Mouse (Mus musculus) thymus, adult 18-20 months (tissue): ENCODE data around the gene Bcar3.

Experiments used
- DNase-seq, 2 experiments: peaks; one replicate each; pipeline ENCODE4 v3.0.0; 2022; ENCODE audit warnings: mixed read lengths in 2 of 2

Gene Bcar3

DNA sequence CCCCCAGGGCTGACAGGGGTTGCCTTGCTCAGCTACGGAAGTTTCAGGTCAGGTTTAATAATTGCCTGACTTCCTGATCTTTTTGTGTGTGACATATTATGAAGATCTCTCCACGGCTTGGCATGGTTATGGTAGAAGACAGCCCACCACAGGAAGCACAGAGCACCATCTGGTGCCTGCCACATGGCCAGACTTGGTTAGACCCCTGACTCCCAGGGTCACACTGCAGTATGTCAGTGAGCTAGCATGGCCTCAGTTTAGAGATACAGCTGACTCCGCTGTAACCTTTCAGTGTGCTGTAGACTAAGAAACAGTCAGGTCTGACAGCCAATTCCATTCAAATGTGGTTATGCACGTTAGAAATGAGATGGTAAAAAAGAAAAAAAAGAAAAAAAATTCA, 223.8 kb downstream of the Bcar3 start:
- DNase-seq = no peak

- DNase-seq = no peak
Measured at GRCm38 (mm10) chr3:122518231-122518736, 224.3 kb downstream of the Bcar3 start.

DNA sequence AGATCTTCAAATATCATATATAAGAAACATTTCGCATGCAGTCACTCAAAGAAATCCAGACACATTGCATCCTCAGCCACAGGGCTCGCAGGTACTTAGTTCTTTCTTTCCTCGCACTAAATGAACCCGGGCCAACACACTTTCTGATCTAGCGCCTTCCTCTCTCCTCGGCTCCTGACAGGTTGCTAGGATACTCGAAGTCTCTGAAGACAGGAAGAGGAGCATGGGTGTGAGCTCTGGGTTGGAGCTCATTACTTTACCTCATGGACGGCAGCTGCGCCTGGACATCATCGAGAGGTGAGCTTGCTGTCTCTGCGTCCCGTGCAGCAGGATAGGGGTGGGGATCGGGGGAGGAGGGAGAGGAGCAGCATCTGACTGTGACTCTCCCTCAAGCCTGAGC, 225.1 kb downstream of the Bcar3 start:
- no peak for DNase-seq

- DNase-seq = no peak
Measured at GRCm38 (mm10) chr3:122520365-122520764, 226.4 kb downstream of the Bcar3 start.

DNA sequence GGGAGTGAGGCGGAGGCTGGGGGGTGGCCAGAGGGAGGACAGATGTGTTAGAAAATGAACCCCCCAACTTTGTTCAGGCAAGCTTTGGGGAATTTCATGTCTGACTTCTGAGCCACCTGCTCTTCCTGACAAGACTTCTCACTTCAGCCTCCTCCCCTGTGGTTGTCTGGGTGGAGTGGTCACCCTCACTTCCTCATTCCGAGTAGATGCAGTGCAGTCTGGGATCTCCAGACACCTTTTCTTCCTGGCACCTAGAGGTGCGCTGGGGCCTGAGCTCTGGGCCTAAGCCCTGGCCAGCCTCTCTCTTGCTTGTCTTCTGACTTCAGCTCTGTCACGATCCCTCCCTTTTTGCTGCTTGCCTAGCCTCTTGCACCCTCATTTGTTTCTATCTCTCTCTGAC, 226.9 kb downstream of the Bcar3 start:
- DNase-seq = no peak

- DNase-seq = no peak
Measured at GRCm38 (mm10) chr3:122521294-122521693, 227.4 kb downstream of the Bcar3 start.

GRCm38 (mm10) chr3:122528477-122528876, 234.5 kb downstream of the Bcar3 start:
- DNase-seq = no peak

GRCm38 (mm10) chr3:122535938-122536703, 242.2 kb downstream of the Bcar3 start:
- no peak for DNase-seq

- no peak for DNase-seq
Measured at GRCm38 (mm10) chr3:122538851-122539250, 244.9 kb downstream of the Bcar3 start.

DNA sequence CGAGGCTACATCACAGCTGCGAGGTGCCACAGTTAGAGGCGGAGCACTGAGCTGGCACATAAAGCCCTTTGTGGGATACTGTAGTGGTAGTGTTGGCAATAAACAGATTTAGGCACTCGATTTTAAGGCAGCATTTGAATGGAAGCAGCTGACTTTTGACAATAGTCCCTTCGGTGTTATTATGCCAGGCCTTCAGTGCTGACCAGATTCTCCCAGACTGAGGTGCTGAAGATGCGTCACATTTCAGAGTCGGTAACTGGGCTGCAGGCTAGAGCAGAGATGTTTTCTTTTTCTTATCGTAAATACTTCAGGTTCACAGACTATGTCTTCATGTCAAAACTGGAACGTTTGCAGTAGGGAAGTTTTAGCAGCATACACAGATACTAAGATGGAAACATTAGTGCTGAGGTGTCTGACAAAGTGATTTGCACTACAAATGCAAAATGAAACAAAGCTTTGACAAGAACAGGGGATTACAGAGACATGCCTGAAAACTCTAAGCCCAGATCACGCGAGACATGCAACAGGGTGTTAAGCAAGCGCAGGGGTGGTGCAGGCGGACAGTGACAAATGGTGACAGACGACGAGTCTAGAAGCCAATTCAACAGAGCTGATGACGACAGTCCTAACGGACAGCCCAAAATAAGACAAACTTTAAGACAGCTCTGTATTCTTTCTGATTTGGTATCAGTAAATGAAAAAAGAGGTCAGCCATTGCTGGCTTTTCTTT, 246.2 kb downstream of the Bcar3 start:
- no peak for DNase-seq

DNA sequence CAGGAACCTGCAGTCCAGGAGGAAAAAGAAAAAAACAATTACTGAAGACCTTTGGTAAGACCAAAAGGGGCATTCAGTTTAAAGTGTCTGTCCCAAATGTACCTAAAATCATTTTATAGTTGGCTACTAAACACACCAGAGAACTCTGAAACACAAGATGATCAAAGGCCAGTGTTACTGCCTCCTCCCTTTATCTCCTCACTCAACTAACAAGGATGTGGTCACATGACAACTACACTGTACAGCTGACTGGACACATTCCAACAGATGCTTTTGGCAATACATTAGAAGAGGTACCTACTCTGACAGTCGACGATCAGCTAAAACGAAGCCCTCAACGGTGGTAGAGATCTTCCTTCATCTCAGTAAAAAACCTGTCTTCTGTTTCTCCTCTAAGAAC, 247.0 kb downstream of the Bcar3 start:
- DNase-seq = no peak

DNA sequence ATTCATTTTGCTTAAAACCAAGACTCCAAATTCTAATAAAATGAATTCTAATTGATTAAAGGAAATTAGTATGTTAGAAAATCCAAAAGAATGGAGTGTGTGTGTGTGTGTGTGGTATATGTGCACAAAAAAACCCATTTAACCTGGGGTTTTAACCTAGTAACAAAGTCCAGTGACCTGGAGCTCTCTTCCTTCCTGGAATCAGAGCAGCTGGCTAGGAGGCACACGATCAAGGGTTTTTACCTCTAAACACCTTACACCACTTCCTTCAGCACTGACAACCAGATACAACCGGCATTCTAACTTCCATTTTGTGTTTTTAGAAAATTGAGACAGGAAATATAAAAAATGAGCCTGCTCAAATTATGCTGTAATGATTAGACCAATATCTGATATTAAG, 251.4 kb downstream of the Bcar3 start:
- no peak for DNase-seq

DNA sequence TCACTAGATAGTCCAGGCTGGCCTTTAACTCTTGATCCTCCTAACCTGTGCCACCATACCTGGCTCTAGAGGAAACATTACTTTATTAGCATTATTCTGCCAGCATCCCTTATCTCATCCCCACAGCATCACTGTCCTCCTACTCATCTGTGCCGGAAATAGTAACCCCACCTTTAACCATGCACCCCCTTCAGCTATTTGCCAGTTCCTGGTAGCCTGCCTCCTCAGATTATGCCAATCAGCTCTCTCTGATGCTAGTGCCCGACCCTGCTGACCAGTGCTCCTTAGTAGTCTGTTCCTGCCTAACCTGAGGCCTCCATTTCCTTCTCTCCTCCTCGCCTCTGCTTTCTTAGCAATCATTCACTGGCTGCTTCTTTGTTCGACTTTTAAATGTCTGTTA, 253.5 kb downstream of the Bcar3 start:
- no peak for DNase-seq

GRCm38 (mm10) chr3:122551174-122551573, 257.2 kb downstream of the Bcar3 start:
- no peak for DNase-seq

DNA sequence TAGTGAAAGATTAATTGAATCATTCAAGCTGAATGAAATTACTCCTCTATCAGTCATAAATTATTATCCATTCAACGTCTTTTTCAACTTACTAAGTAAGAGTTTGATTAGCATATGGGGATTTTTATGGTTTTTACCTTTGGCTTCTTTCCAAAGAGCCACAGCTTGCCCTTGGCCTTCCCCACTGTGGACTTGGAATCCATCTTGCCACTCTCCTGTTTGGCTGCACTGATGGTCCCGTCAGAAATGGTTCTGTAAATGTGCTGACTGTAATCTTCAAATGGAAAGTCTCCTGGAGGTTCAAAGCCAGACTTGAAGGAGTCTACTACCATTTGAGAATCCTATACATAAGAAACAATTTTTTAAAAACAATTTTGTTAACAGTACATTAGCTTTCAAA, 263.8 kb downstream of the Bcar3 start:
- DNase-seq = no peak

- DNase-seq = no peak
Measured at GRCm38 (mm10) chr3:122565285-122565684, 271.3 kb downstream of the Bcar3 start.

DNA sequence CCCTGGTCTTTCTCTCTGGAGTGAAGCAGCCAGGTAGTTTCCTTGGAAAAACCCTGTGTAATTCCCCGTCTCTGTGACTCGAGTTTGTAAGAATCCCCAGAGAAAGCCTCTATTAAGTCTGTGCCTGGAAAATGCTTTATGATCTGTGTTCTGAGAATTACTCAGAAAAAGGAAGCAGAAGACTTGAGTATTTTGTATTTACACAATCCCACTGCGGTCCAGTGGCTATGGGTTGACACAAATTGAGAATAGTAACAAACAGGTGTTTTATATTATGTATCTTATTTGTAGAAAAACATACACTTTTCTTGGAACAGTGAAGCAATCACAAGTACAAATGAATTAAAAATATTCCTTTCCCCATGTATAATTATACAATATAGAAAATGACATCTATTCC, 272.2 kb downstream of the Bcar3 start:
- DNase-seq = no peak

- no peak for DNase-seq
Measured at GRCm38 (mm10) chr3:122566549-122566948, 272.6 kb downstream of the Bcar3 start.

- DNase-seq = no peak
Measured at GRCm38 (mm10) chr3:122573426-122574286, 279.7 kb downstream of the Bcar3 start.

DNA sequence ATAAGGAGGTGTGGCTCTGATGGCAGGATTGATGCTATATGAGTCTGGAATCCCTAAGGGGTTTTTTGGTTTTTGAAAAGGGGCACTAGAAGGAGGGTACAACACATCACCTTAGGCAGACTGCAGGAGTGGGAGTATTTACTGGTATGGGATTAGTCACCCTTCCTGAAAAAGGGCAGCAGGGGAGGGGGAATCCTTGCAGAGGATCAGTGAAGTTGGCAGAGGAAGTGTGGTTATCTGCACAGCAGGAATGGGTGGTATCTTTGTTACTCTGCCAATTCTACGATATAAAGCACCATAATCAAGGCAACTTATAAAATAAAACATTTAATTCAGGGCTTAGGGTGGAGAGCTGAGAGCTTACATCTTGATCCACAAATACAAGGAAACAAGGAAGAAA, 281.0 kb downstream of the Bcar3 start:
- DNase-seq = no peak

GRCm38 (mm10) chr3:122577360-122577759, 283.4 kb downstream of the Bcar3 start:
- no peak for DNase-seq
